Mouse (Mus musculus) retina, adult 2 months (tissue): ENCODE data around the gene Bsn.

Experiments used
- DNase-seq: peaks from one replicate; pipeline ENCODE4 v3.0.0-alpha.2; 2012; ENCODE audit warnings: low read depth, low spot score

Gene Bsn

GRCm38 (mm10) chr9:108054331-108055040 lies 135.7 kb downstream of the Bsn start:
- no peak for DNase-seq

- DNase-seq: no peak
Observed at GRCm38 (mm10) chr9:108053665-108054225, 136.4 kb downstream of the Bsn start.

- peak; percentile 80 for DNase-seq
Observed at GRCm38 (mm10) chr9:108052885-108053664, 137.1 kb downstream of the Bsn start, which contains the start of gene Amigo3. Amigo3 (plus strand) TSS chr9:108053159.

GRCm38 (mm10) chr9:108052411-108052810 lies 137.8 kb downstream of the Bsn start:
- no peak for DNase-seq

GRCm38 (mm10) chr9:108051931-108052220 lies 138.3 kb downstream of the Bsn start:
- no peak for DNase-seq

GRCm38 (mm10) chr9:108051184-108051930 lies 138.8 kb downstream of the Bsn start:
- DNase-seq: no peak

GRCm38 (mm10) chr9:108049561-108050251 lies 140.5 kb downstream of the Bsn start:
- no peak for DNase-seq

GRCm38 (mm10) chr9:108049016-108049455 lies 141.1 kb downstream of the Bsn start, which contains the start of gene Gmppb:
Gmppb (plus strand) TSS chr9:108049242.
- peak; percentile 77 for DNase-seq

- DNase-seq: no peak
Observed at GRCm38 (mm10) chr9:108048566-108048955, 141.6 kb downstream of the Bsn start.

- no peak for DNase-seq
Observed at GRCm38 (mm10) chr9:108047601-108048565, 142.3 kb downstream of the Bsn start.

- DNase-seq: no peak
Observed at GRCm38 (mm10) chr9:108046582-108046981, 143.6 kb downstream of the Bsn start.
